24 mouse cellular contexts compared by ENCODE assay signal in genomic region chr2:11623726-11624125, GRCm38 (mm10). TPM values are rescaled to one million over a fixed set of nuclear protein-coding genes. Genes with fewer than 3 reads are reported as not detected.
"Had no signal": no experiment of that assay in that cellular context is flagged by ENCODE, and none has a peak within 500 bp of the region (broad histone marks: within the 10 kb centered on the region; RNA-seq: fewer than 3 reads in every experiment).

No protein-coding gene starts in this region.

- H3K4me1 ChIP-seq: lung, embryonic 15.5 days; midbrain, embryonic 13.5 days; midbrain, embryonic 15.5 days; neural tube, embryonic 12.5 days; stomach, embryonic 15.5 days had no signal

- H3K9me3 ChIP-seq: lung, embryonic 15.5 days; megakaryocyte, embryonic 14.5 days; midbrain, embryonic 13.5 days; midbrain, embryonic 15.5 days; neural tube, embryonic 12.5 days; stomach, embryonic 15.5 days had no signal

- H3K4me2 ChIP-seq: lung, embryonic 15.5 days; midbrain, embryonic 11.5 days; midbrain, embryonic 13.5 days; midbrain, embryonic 15.5 days; neural tube, embryonic 12.5 days; stomach, embryonic 15.5 days had no signal

- H3K36me3 ChIP-seq: lung, embryonic 15.5 days; midbrain, embryonic 13.5 days; midbrain, embryonic 15.5 days; neural tube, embryonic 12.5 days; stomach, embryonic 15.5 days had no signal

- H3K27me3 ChIP-seq: lung, embryonic 15.5 days; megakaryocyte, embryonic 14.5 days; midbrain, embryonic 13.5 days; midbrain, embryonic 15.5 days; neural tube, embryonic 12.5 days; stomach, embryonic 15.5 days had no signal

- H3K9ac ChIP-seq: lung, embryonic 15.5 days; midbrain, embryonic 13.5 days; midbrain, embryonic 15.5 days; neural tube, embryonic 12.5 days; stomach, embryonic 15.5 days had no signal

- H3K4me3 ChIP-seq: lung, embryonic 15.5 days; megakaryocyte, embryonic 14.5 days; midbrain, embryonic 13.5 days; midbrain, embryonic 15.5 days; neural tube, embryonic 12.5 days; stomach, embryonic 15.5 days had no signal

- DNase-seq: lung, adult 2 months; lung, postnatal 14 days; lung, postnatal 36 days; right cerebral cortex, postnatal 14 days; thymus, adult 2 months; thymus, postnatal 25 days had no signal

- H3K27ac ChIP-seq: lung, embryonic 15.5 days; macrophage; midbrain, embryonic 13.5 days; midbrain, embryonic 15.5 days; neural tube, embryonic 12.5 days; stomach, embryonic 15.5 days; stomach, postnatal 0 days had no signal

RNA-seq across cellular contexts. Expression of gene Gm17490, which starts 2.3 kb away (rescaled TPM):
- total RNA-seq: megakaryocyte progenitor cell, adult 5-6 weeks; midbrain, postnatal 0 days; monocyte, adult 5-6 weeks; neutrophil, adult 5-6 weeks had no signal
- polyA plus RNA-seq: lung, adult 2 months; lung, embryonic 15.5 days; lung, postnatal 0 days; macrophage; midbrain, embryonic 11.5 days; midbrain, embryonic 13.5 days; midbrain, embryonic 15.5 days; midbrain, postnatal 0 days; neural tube, embryonic 12.5 days; neural tube, embryonic 14.5 days; spleen, adult 2 months; stomach, embryonic 15.5 days; stomach, postnatal 0 days; testis, adult 2 months; thymus, adult 2 months; urinary bladder, adult 2 months had no signal

RNA-seq across cellular contexts. Expression of gene Il2ra, which starts 18.9 kb away (rescaled TPM):
- total RNA-seq: megakaryocyte progenitor cell, adult 5-6 weeks; midbrain, postnatal 0 days had no signal
- polyA plus RNA-seq: midbrain, embryonic 11.5 days; midbrain, postnatal 0 days; neural tube, embryonic 12.5 days; neural tube, embryonic 14.5 days; stomach, postnatal 0 days had no signal
